Mouse (Mus musculus) intestine, embryonic 14.5 days (tissue): ENCODE data around the gene Hoxc12. TPM values are rescaled to one million over a fixed set of nuclear protein-coding genes. Genes with fewer than 3 reads are reported as not detected.
A peak's percentile ranks its signal among the peaks of the same experiment; 100 is the strongest.

ENCODE experiments used
- ATAC-seq: fragments of 200-750 bp; cut with Nextera tagmentation; replicated peaks from 2 replicates; pipeline ENCODE4 v1.8.0; 2017; ENCODE audit warnings: low read depth, moderate number of reproducible peaks, moderate TSS enrichment, moderate library complexity; ENCODE audit not compliant: low FRiP score, low TSS enrichment
- DNase-seq: peaks from one replicate; pipeline ENCODE4 v3.0.0-alpha.2; 2018; ENCODE audit warnings: low spot score
- H3K27ac ChIP-seq: fragments of 300-500 bp; sonication (generic); 2 replicates; pipeline ENCODE4 v1.5.1; 2014; ENCODE audit warnings: low read depth, mild to moderate bottlenecking, control low read depth
- H3K27me3 ChIP-seq: fragments of 300-500 bp; sonication (generic); replicated peaks from 2 replicates; pipeline ENCODE4 v1.6.1; 2014; ENCODE audit warnings: low read length, control low read depth; ENCODE audit not compliant: control insufficient read depth, insufficient read depth
- H3K36me3 ChIP-seq: fragments of 300-500 bp; sonication (generic); 2 replicates; pipeline ENCODE4 v1.6.1; 2014; ENCODE audit warnings: low read length, control low read depth; ENCODE audit not compliant: control insufficient read depth, insufficient read depth
- H3K4me1 ChIP-seq: fragments of 300-500 bp; sonication (generic); replicated peaks from 2 replicates; pipeline ENCODE4 v1.6.1; 2014; ENCODE audit warnings: low read length, control low read depth, mixed read lengths; ENCODE audit not compliant: control insufficient read depth, insufficient read depth
- H3K4me2 ChIP-seq: fragments of 300-500 bp; sonication (generic); 2 replicates; pipeline ENCODE4 v1.6.1; 2014; ENCODE audit warnings: low read length
- H3K4me3 ChIP-seq: fragments of 300-500 bp; sonication (generic); 2 replicates; pipeline ENCODE4 v1.5.1; 2014; ENCODE audit warnings: low read depth, low read length, control low read depth, mixed read lengths
- H3K9ac ChIP-seq: fragments of 300-500 bp; sonication (generic); 2 replicates; pipeline ENCODE4 v1.6.1; 2014; ENCODE audit warnings: mild to moderate bottlenecking, low read length
- H3K9me3 ChIP-seq: fragments of 300-500 bp; sonication (generic); 2 replicates; pipeline ENCODE4 v1.6.1; 2016; ENCODE audit warnings: low read length, control low read depth; ENCODE audit not compliant: control insufficient read depth
- WGBS: fragments of 180-500 bp; shearing (Covaris S2); extraction: QIAGEN DNeasy Blood & Tissue Kit; methylation state at CpG from one replicate; pipeline ENCODE4 v1.1.7; 2014; 5-methylcytosine and 5-hydroxymethylcytosine counted together
- polyA plus RNA-seq: library from polyadenylated mRNA; unstranded; fragments of >200 nt; fragmentation: Nextera tagmentation; extraction: Ambion mirVana; gene quantifications from 2 replicates; pipeline ENCODE4 v1.2.1, GENCODE M21; 2014

Gene Hoxc12
- polyA plus RNA-seq = not detected in 2 replicates

GRCm38 (mm10) chr15:102936279-102936972, at the start of gene Hoxc12:
Gene Hoxc12, plus strand, starts transcription at chr15:102936757.
- no peak within 1 kb of the TSS for H3K4me2 ChIP-seq
- H3K27me3 ChIP-seq = peaks cover 100% of the 10 kb centered on the region
- no peak for DNase-seq
- H3K4me3 ChIP-seq = no peak within 1 kb of the TSS
- H3K9me3 ChIP-seq = no peaks in the 10 kb centered on the region
- no peak within 1 kb of the TSS for H3K27ac ChIP-seq
- H3K36me3 ChIP-seq = no peaks in the 10 kb centered on the region
- ATAC-seq = no peak
- no peaks in the 10 kb centered on the region for H3K4me1 ChIP-seq
- no peak within 1 kb of the TSS for H3K9ac ChIP-seq
- WGBS = 2% methylated on average over 28 of the region's 31 CpGs

GRCm38 (mm10) chr15:102895115-102895514, 41.4 kb upstream of the Hoxc12 start:
- Histone ChIP-seq H3K4me3 (no peak overlapping the region), H3K27me3 (peaks cover 37% of the 10 kb centered on the region), H3K27ac (no peak overlapping the region), H3K4me1 (no peaks in the 10 kb centered on the region), H3K36me3 (no peaks in the 10 kb centered on the region), H3K4me2 (no peak overlapping the region), H3K9ac (no peak overlapping the region), H3K9me3 (no peaks in the 10 kb centered on the region)
- WGBS = 74% methylated on average over 6 of the region's 6 CpGs
- DNase-seq (no peak), ATAC-seq (no peak)

- no peaks in the 10 kb centered on the region for H3K4me1 ChIP-seq
- 27% methylated on average over 1 of the region's 1 CpGs for WGBS
- no peak overlapping the region for H3K27ac ChIP-seq
- peaks cover 89% of the 10 kb centered on the region for H3K27me3 ChIP-seq
- ATAC-seq (no peak), DNase-seq (no peak)
- no peaks in the 10 kb centered on the region for H3K9me3 ChIP-seq
- no peaks in the 10 kb centered on the region for H3K36me3 ChIP-seq
- H3K4me2 ChIP-seq = no peak overlapping the region
- H3K9ac ChIP-seq = no peak overlapping the region
- H3K4me3 ChIP-seq = no peak overlapping the region
These were observed 31.6 kb upstream of the Hoxc12 start for GRCm38 (mm10) chr15:102904946-102905345.

- WGBS = 6% methylated on average over 4 of the region's 4 CpGs
- Histone ChIP-seq H3K4me2 (no peak overlapping the region), H3K36me3 (no peaks in the 10 kb centered on the region), H3K27ac (no peak overlapping the region), H3K9me3 (no peaks in the 10 kb centered on the region), H3K9ac (no peak overlapping the region), H3K4me3 (no peak overlapping the region), H3K27me3 (peaks cover 97% of the 10 kb centered on the region), H3K4me1 (no peaks in the 10 kb centered on the region)
- DNase-seq (peak; percentile 51), ATAC-seq (no peak)
These were observed 27.0 kb upstream of the Hoxc12 start for GRCm38 (mm10) chr15:102909536-102909935.

GRCm38 (mm10) chr15:102910038-102910437, 26.5 kb upstream of the Hoxc12 start:
- ATAC-seq = no peak
- H3K27me3 ChIP-seq = peaks cover 97% of the 10 kb centered on the region
- H3K4me3 ChIP-seq = no peak overlapping the region
- H3K9ac ChIP-seq = no peak overlapping the region
- H3K27ac ChIP-seq = no peak overlapping the region
- WGBS = under 1% methylated on average over 18 of the region's 18 CpGs
- H3K4me1 ChIP-seq = no peaks in the 10 kb centered on the region
- no peaks in the 10 kb centered on the region for H3K36me3 ChIP-seq
- H3K9me3 ChIP-seq = no peaks in the 10 kb centered on the region
- H3K4me2 ChIP-seq = no peak overlapping the region
- peak; percentile 64 for DNase-seq

- no peak overlapping the region for H3K4me2 ChIP-seq
- H3K27ac ChIP-seq = no peak overlapping the region
- no peak overlapping the region for H3K9ac ChIP-seq
- H3K4me1 ChIP-seq = no peaks in the 10 kb centered on the region
- no peaks in the 10 kb centered on the region for H3K36me3 ChIP-seq
- H3K9me3 ChIP-seq = no peaks in the 10 kb centered on the region
- H3K27me3 ChIP-seq = peaks cover 97% of the 10 kb centered on the region
- no peak for ATAC-seq
- no peak overlapping the region for H3K4me3 ChIP-seq
- WGBS = 1% methylated on average over 22 of the region's 22 CpGs
- no peak for DNase-seq
These were observed 26.0 kb upstream of the Hoxc12 start for GRCm38 (mm10) chr15:102910496-102911095.

GRCm38 (mm10) chr15:102913038-102913585, 23.4 kb upstream of the Hoxc12 start:
- Histone ChIP-seq H3K9me3 (no peaks in the 10 kb centered on the region), H3K4me2 (no peak overlapping the region), H3K4me1 (no peaks in the 10 kb centered on the region), H3K9ac (no peak overlapping the region), H3K36me3 (no peaks in the 10 kb centered on the region), H3K27me3 (peaks cover 99% of the 10 kb centered on the region), H3K27ac (no peak overlapping the region), H3K4me3 (no peak overlapping the region)
- ATAC-seq (no peak), DNase-seq (peak; percentile 56)
- WGBS = 1% methylated on average over 19 of the region's 19 CpGs

- H3K9me3 ChIP-seq = no peaks in the 10 kb centered on the region
- ATAC-seq (no peak), DNase-seq (peak; percentile 58)
- H3K4me3 ChIP-seq = no peak overlapping the region
- no peaks in the 10 kb centered on the region for H3K36me3 ChIP-seq
- no peaks in the 10 kb centered on the region for H3K4me1 ChIP-seq
- no peak overlapping the region for H3K9ac ChIP-seq
- H3K27me3 ChIP-seq = peaks cover 100% of the 10 kb centered on the region
- no peak overlapping the region for H3K27ac ChIP-seq
- no peak overlapping the region for H3K4me2 ChIP-seq
- under 1% methylated on average over 20 of the region's 20 CpGs for WGBS
These were observed 18.5 kb upstream of the Hoxc12 start for GRCm38 (mm10) chr15:102917972-102918572.
